Mouse (Mus musculus): ENCODE measurements around the gene Moxd2. TPM values are rescaled to one million over a fixed set of nuclear protein-coding genes. Genes with fewer than 3 reads are reported as not detected.
A peak's percentile ranks its signal among the peaks of the same experiment; 100 is the strongest.

Moxd2 gene
- not detected for total RNA-seq (2021)

DNA sequence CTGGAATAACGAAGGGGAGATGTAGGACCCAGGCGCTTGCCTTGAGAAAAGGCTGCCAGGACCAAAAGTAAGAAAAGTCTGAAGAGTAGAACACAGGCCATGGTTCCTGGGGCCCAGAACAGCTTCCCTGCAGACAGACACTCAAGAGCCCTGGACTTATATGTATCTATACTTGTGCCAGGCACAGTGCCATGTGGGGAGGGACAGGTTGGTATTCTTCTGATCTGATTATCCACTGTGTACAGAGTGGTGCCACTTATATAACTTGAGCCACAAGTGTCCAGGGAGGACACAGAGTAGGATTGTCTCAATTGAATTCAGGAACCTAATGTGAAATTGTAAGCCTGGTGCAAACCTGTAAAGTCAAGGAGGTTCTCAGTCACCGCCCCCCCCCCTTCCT lies at the start of gene Moxd2:
Gene Moxd2, minus strand, starts transcription at position 101 of the 400 bp plus-strand sequence.
- no peak for DNase-seq (ENCODE audit: extremely low spot score in 1 of 2, low spot score in 1 of 2)

DNA sequence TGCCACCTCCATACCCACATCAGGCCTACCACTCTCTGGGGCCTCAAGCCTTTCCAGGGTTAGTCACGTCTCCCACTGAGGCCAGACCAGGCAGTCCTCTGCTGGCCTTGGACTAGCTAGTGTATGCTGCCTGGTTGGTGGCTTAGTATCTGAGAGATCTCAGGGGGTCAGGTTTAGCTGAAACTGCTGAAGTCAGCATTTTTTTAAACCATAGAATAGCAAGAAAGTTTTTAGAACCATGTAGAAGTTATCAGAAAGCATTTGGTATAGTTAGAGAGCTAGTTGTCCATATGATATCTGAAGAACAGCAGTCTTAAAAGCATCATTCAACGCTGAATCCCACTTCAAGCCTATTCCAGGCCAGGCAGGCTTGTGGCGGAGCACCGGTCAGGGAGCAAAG lies 32.7 kb upstream of the Moxd2 start:
- DNase-seq (ENCODE audit: extremely low spot score in 1 of 2, low spot score in 1 of 2), result no peak

DNA sequence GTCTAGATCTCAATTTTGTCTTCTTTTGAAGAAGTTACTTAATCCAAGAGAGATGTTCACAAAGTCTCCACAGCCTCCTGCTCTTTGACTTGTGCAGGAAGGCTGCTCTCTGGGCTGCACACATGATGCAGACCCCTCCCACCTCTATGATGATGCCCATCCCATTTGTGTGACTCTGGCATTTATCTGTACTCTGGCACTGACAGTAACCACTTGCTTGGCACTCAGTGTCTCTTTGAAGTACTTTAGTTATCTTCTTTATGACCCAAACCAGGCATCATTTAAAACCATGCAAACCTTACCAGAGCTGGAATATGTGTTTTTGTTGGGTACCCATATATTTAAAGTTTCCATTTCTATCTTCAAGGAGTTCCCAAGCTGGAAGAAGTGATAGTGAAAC lies 13.0 kb upstream of the Moxd2 start, which contains the start of gene Prss58:
Gene Prss58, minus strand, starts transcription at position 101 of the 400 bp plus-strand sequence.
- no peak for DNase-seq (ENCODE audit: extremely low spot score in 1 of 2, low spot score in 1 of 2)

DNA sequence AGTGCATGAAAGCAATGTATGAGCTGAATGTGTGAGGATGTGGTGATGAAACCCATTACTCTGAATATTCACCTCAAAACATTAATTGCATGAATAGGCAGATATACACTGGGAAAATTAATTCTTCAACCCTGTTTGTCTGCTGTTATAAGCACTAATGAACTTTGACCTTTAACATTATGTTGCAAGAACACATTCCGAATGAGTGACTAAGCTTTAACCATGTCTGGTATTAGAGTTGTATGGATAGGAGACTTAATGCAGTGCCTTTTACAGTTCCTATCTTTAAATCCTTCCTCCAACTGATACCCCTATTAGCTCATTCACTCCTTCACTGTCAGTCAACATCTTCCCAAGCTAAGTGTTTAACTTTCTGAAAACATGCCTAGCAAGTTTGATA lies 7.4 kb upstream of the Moxd2 start:
- no peak for DNase-seq (ENCODE audit: extremely low spot score in 1 of 2, low spot score in 1 of 2)

DNA sequence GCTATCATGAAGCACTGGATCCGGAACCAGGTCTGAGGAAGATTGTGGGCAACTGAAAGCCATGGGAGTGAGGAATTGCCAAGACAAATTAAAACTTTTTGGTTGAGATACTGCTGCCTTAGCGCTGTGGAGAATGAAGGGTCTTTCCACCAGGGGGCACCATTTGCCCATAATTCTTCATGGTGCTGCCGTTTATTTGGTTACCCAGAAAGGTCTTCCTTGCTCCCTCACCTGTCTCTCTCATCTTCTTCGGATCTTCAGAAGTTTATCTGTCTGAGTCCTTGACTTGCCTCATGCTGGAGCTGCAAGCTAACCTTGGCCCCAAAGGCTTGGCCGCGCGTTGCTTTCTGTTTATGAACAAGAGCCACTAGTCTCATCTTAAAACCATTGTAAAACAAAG lies 6.3 kb upstream of the Moxd2 start:
- peak in 1 of 2 experiments; percentile 24 for DNase-seq (ENCODE audit: extremely low spot score in 1 of 2, low spot score in 1 of 2)

DNA sequence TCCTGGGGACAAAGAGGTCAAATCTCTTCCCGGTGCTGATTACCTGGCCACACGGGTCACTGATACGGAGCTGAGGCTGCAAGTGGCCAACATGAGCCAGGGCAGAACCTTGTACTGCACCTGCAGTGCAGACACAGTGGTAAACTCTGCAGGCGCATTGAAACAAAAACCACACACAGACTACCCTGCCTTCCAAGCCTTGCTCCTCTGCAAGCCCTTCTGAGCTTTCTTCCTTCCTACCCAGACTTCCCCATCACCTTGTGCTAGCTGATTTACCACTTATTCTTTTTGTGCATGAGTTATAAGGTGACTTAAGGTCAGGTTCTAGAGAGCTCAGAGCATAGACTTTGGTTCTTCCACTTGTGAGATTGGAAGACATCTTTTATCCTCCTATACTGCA lies 4.5 kb upstream of the Moxd2 start:
- no peak for DNase-seq (ENCODE audit: extremely low spot score in 1 of 2, low spot score in 1 of 2)

DNA sequence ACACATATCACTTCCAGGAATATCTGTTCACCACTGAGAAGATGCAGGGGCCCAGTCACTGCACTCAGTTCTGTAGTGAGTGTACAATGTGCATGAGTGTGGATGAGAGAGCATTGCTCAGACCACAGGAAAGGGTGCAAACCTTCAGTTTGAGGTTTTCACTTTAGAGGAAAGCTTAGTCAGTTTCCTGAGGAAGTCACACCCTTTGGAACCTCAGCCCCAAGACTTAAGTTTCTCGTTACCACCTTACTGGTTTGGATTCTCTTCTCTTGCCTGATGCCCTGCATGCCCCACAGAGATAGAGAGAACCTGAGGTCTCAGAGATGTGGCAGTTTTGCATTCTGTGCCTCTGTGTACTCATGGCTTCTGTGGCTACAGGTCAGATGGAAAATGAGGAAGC lies 3.7 kb upstream of the Moxd2 start:
- no peak for DNase-seq (ENCODE audit: extremely low spot score in 1 of 2, low spot score in 1 of 2)

DNA sequence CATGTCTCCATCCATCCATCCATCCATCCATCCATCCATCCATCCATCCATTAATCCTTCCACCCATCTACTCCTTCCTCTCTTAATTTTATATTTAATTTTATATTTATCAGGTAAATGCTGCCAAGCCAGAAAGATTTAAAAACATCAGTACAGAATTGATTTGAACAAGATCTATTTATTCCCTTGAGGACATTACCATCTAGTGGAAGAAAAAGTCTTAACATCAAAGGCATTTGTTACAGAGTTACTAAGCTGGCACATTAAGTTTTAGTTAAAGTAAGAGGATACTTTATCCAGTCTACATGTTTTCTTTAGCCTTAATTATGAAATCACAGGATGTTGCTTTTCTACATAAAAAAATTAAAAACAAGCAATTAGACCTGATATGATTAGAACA lies 42.0 kb downstream of the Moxd2 start:
- no peak for DNase-seq (ENCODE audit: extremely low spot score in 1 of 2, low spot score in 1 of 2)

Other genes starting within 250 kb of the Moxd2 start
- not detected for gene Prss58, start 12.9 kb upstream of the Moxd2 start, total RNA-seq (2021)
- gene 1700074P13Rik, start 53.1 kb upstream of the Moxd2 start, total RNA-seq (2021), result not detected
- gene Gm4744, start 64.4 kb upstream of the Moxd2 start, total RNA-seq (2021), result not detected
- not detected for gene 1810009J06Rik, start 77.3 kb upstream of the Moxd2 start, total RNA-seq (2021)
- gene Gm2663, start 112.0 kb upstream of the Moxd2 start, total RNA-seq (2021), result not detected
- not detected for gene 2210010C04Rik, start 148.0 kb upstream of the Moxd2 start, total RNA-seq (2021)